Mouse (Mus musculus) urinary bladder, postnatal 14 days (tissue): ENCODE measurements around the gene Nfkb2.
A peak's percentile ranks its signal among the peaks of the same experiment; 100 is the strongest.

Experiments used
- DNase-seq: peaks from one replicate; pipeline ENCODE4 v3.0.0; 2021; ENCODE audit warnings: low spot score

The Nfkb2 gene

DNA sequence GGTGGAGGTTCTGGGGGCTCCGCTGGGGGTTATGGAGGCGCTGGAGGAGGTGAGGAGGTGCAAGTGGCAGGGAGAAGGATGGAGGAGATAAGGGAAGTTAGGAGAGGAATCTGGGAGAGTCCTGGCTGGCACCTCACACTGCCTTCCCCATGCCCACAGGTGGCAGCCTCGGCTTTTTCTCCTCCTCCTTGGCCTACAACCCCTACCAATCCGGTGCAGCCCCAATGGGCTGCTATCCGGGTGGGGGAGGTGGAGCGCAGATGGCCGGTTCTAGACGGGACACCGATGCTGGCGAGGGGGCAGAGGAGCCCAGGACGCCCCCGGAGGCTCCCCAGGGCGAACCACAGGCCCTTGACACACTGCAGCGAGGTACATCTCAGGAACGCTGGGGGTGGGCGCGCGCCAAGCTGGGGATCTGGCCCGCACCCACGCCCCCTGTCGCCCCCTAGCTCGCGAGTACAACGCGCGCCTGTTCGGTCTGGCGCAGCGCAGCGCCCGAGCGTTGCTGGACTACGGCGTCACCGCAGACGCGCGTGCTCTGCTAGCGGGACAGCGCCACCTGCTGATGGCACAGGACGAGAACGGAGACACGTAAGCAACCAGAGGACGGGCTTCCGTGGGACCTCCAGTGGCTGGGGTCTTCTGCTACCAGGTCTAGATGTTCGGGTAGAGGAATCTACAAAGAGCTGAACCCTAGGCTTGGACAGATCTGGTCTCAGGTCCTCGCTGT, 4.8 kb downstream of the Nfkb2 start:
- DNase-seq: peak; percentile 90

DNA sequence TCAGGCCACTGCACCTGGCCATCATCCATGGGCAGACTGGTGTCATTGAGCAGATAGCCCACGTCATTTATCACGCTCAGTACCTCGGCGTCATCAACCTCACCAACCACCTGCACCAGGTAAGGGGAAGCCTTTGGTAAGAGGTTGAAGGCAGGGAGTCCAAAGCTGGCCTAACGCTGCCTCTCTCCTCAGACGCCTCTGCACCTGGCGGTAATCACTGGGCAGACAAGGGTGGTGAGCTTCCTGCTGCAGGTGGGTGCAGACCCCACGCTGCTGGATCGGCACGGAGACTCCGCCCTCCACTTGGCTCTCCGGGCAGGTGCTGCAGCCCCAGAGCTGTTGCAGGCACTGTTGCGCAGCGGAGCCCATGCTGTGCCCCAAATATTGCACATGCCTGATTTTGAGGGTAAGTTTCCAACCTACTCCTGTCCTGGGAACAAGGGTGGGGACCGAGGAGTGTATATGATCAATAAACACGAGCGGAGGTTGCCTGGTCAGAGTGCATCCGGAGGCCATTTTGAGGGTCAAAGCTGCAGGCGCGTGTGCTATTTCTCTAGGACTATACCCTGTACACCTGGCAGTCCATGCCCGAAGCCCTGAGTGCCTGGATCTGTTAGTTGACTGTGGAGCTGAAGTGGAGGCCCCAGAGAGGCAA, 5.7 kb downstream of the Nfkb2 start:
- no peak for DNase-seq

DNA sequence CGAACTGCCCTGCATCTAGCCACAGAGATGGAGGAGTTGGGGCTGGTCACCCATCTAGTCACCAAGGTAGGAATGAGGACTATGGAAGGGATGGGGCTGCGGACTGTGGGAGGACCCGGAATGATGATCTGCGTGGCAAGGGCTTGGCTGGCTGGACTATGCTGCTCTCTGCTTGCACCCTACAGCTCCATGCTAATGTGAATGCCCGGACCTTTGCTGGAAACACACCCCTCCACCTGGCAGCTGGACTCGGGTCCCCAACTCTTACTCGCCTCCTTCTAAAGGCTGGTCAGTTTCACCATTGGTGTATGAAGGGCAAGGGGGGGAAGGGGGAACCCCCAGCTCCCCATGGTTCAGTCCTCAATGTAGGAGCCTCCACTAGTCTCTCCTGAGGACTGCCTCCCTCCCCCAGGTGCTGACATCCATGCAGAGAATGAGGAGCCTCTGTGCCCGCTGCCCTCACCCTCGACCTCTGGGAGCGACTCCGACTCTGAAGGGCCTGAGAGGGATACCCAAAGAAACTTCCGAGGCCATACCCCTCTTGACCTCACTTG, 6.3 kb downstream of the Nfkb2 start:
- DNase-seq: no peak

DNA sequence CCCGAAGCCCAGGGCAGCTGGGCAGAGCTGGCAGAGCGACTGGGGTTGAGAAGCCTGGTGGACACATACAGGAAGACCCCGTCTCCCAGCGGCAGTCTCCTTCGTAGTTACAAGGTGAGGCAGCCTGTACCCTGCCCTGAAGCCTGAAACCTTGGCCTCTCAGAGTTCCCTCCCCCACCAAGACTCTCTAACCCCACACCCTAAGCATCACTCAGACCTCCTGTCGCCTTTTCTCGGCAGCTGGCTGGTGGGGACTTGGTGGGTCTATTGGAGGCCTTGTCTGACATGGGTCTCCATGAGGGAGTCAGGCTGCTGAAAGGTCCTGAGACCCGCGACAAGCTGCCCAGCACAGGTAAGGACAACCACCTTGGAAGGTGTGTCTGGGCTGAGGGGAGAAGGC, 7.2 kb downstream of the Nfkb2 start:
- DNase-seq: no peak

DNA sequence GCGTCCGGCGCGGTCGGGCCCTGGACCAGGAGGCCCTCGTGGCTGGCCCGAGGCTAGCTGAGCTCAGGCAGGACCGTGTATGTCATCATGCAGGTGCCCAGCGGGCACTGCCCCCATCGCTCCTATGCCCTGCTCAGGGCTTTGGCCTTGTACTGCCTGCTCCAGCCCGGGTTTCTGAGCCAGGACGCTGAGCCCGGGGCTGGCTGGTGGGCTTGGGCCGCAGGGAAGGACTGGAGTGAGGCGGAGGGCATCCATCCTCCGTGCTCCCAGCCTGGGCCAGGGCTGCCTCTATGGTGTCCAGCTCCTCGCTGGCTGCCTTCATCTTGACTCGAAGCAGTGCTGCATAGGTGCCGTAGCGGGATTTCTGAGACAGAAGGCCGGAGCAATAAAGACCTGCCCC, 8.4 kb downstream of the Nfkb2 start:
- DNase-seq: no peak

DNA sequence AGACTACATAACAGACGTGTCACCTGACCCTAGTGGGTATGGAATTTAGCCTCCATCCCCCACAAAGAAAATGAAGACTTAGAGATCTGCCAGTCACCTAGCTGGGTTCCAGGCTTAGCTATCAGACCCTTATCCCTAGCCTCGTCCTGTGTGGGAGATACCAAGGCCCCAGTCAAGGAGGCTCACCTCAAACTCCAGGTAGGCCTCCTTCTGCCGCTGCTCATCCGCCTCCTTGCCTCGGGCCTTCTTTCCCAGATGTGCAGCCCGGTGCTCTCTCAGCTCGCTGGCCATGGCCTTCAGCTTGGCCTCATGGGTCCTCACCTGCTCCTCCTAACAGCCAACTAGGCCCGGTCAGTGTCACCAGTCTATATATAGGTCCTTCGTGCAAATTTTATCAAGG, 9.0 kb downstream of the Nfkb2 start:
- DNase-seq: no peak

DNA sequence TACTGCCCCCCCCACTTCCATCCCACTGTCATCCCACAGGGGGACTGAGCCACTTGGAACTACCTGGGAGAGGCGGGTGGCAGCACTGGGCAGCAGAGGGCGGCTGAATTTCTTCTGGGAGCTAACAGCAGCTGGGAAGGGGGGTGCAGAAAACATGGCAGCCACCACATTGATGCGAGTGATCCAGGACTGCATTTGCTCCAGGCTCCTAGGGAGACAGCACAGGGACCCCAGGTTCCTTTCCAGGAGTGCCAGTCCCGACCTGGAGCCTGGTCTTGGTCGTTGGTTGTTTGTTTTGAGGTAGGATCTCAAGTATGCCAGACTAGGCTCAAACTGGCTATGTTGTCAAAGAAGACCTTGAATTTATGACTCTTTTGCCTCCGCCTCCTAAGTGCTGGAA, 9.5 kb downstream of the Nfkb2 start:
- DNase-seq: no peak

DNA sequence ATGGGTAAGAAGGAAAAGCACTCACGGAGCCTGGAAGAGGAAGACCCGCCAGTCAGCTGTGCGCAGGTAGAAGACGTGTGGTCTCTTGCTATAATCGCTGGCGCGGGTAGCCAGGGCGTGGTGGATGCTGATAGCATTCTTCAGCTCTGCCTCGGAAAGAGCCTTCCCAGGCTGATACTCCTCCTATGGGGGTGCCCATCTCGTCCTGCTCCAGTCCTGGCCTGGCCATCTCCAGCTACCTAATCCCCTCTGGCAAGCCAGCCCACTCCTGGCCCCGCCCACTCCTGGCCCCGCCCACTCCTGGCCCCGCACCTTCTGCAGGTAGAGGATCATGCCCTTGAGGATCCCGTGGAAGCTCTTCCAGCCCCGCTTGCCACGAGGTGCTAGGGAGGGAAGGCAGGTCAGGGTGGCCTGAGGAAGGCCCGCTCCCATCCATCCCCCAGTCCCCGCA, 10.1 kb downstream of the Nfkb2 start:
- no peak for DNase-seq

DNA sequence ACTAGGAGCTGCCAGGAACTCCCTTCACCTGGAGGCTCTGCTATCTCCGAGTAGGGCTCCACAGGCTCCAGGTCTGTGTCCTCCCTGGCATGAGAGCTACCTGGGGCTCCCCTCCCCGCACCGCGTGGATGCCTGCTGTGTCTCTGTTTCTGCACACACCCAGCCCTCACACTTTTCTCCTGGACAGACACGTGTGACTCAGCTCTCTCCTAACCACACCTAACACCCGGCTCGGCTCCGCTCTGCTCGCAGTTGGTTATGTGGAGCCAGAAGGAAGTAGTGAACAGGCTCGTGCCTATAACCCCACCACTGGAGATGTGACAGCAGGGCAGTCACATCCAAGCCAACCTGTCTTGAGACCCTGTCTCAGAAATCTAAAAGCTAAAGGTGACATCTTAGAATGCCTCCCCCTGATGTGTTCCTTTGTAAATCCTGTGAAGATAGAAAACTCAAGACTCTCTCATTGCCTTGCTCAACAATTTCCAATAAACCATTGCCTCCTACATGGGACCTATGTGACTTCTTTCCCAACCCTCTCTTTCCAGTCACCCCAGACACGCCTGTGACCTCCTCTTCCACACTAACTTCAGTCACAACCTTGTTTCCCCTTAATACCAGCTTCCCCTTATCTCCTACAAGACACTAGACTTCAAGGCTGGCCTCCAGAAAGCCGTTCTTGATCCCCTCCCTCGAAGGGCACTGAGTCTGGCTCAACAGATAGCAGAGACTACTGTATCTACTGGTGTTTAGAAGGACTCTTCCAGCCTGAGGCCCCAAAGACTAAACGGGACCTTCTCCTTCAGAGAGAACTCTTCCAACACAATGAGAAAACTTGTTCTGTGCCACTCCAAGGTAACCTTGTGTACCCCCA, 11.0 kb downstream of the Nfkb2 start:
- DNase-seq: no peak

DNA sequence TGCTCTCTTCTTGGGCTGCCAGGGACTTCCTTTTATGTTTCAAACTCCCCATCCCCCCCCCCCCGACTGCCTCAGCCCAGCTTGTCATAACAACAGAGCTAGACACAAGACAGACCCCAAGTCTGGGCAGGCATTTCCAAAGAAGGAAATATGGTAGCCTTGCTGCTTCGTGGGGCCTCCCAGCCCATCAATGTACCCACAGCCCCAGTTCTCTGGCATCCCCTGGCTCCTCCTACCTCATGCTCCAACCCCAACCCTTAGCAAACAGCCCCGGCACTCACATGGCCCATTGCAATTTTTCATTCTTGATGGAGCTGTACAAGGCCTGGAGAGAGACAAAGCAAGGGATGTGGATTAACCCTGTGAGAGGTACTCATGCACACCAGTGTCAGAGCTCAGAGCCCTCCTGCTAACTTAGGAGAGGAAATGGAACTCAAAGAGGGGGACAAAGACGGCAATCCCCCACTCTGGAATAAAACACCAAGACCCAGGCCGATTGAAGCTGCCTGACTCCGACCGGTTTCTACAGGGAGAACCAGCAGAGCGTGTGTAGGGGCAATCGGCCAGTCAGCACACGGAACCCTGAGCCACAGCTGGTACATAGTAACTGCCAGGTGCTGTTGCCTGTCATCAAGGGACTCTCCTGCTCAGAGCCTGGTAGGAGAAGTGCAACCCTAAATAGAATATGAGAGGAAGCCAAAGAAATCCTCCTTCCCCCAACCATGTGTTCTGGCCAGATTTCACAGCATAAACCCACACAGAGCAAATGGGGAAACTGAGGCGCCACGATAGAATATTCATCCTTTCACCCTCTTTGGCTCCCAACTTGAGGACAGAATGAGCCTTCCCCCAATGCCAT, 11.9 kb downstream of the Nfkb2 start:
- DNase-seq: no peak

DNA sequence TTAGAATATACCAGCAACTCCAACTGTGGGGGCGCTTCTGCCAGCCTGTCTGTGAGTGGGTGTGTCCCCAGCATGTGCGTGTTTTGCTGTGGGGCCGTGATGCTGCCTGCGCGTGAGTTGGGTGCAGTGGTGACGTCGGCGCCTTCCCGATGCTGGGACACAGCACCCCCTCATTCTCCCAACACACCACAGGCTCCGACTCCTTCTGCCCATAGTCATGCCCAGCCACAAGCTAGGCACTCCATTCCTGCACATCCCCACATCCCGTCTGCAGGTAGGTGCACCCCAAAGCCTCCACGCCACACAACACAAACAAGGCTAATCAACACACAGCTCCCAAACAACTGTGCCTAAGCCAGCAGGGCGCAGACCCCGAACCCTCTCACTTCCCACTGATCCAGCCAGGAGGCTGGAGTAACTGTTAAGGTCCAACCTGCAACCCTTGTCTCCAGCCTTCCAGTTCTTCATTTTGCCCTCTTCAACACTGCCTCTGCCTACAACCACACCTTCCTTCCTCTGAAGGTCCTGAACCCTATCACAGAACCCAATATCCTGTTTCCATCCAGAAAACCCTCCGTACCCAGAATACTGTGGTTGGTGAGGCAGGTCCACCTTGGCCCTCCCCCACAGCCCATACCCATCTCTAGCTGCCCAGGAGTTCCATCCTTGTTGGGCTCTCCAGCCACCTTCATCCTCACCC, 12.9 kb downstream of the Nfkb2 start:
- DNase-seq: no peak

DNA sequence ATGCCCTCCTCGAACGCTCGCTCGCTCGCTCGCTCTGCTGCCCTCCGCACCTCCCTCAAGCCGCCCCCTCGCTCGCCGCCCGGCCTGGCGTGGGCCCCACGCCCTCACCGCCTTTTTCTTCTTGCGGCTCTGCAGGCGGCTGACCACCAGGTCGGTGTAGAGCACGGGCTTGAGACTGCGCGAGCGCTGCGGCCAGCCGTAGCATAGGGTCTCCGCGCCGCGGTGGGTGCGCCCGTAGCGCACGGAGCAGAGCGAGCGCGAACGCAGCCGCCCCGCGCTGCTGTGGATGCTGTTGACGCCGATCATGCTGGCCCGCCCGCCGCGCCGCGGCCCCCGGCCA, 13.4 kb downstream of the Nfkb2 start:
- no peak for DNase-seq

DNA sequence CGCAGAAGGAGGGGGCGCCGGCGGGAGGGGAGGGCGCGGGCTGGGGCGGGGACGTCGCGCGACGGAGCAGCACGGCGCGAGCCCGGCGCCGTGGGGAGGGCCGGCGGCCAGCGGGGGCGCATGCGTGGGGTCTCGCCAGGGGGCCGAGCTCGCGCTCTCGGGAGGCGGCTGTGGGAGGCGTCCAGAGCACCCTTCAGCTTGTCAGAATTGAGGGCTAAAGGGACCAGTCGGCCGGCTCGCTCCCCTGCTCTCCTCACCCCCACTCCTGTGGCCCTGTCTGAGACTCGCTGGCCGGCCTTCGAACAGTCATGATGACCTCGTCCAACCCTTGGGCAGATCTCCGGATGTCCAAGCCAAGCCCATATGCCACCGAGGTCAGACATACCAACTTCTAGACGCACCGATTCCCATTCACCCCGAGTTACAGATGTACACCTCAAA, 13.9 kb downstream of the Nfkb2 start:
- DNase-seq: peak; percentile 49

DNA sequence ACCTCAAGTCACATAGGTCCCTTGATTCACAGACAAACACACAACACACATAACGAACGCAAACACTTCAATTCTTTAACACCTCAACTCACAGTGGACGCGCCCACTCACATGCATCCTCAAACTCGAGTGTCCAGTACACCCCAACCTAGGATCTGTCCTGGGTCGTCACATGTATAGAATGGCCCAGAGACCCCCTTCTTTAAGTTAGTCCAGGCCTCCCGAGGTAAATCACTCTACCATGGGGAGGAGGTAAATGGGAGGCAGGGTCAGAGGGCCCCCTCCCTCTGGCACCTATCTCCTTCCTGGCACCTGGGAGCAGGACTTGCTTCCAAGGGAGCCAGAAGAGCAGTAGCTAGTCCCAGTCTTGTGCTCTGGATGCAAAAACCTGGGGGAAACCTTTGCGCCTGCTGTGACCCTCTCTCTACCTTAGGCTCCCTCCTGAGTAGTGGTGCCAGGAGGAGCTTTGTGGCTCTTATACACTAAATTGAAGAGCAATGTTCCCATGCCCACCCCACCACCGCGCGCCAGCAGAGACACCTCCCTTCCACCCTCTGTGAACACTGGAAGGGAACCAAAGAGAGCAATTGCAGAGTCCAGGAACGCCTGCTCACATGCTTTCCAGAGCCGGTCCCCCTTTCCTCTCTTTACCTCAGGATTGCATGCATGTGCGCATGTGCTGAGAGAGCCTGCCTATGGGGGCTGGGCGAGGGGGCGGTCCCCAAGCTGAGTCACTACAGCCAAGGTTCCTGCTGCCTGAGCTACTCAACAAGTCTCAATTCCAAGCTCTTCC, 14.7 kb downstream of the Nfkb2 start:
- DNase-seq: peak; percentile 84

DNA sequence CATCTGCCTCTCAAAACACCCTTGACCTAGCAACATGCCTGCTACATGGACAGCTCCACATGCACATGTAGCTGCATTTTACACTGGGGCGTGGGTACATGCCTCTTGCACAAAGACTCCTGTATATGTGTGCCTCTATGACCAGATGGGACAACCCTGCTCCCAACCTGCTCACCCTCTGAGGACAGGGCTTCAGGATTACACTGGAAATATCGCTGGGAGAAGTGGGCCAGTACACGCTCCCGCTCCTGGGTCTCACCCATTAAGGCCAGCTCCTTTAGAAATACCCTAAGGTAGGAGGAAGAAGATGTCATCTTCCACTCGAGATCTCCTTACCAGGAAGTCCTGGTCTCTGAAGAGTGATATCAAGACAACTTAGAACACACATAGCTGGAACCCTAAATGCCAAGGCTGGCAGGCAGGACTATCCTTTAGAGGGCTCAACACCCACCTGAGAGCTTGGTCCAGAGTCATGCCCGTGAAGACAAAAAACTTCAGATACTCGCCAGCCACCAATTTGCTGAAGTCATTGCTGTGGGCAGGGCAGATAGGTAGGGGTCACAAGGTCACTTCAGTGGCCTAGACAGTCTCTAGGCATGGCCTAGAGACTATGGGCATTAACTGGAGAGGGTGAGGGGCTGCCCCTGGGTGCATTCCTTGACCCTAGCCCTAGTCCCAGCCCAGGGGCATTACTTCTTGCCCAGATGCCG, 16.1 kb downstream of the Nfkb2 start:
- no peak for DNase-seq

DNA sequence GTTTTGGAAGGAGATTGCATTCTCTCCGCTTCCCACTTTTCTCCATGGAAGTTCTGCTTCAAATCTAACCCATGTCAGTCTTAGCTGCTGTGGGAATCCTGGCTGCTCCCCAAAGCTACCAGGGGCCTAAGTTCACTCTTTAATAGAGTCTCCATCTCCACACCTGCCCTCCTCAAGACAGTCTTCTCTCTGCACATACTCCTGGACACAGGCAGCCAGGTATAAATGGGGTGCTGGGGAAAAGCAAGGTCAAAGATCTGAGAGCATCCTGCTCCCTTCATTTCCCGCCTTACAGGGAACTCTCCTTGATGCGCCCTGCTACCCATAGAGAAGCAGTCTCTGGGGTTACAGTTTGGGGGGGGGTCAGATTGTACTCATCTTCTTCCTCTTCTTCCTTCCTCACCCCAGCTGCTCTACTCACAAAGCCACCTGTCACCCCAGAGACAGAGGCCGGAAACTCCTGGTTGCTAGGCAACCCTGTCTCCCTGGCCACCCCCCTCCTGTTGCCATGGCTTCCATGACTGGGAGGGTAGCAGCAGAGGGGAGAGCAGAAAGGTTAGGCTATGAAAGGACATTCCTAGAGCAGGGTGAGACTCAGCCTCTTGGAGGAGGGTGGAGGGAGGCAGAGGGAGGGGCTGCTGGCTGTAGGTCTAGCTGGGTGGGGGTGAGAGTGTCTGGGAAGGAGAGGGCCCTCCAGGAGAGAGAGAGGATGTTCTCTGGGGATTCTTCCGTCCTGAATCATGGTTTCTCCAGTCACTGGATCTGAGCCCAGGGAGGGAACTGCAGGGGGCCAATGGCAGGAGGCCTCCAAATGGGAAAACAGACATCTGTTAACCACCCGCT, 17.2 kb downstream of the Nfkb2 start:
- no peak for DNase-seq

DNA sequence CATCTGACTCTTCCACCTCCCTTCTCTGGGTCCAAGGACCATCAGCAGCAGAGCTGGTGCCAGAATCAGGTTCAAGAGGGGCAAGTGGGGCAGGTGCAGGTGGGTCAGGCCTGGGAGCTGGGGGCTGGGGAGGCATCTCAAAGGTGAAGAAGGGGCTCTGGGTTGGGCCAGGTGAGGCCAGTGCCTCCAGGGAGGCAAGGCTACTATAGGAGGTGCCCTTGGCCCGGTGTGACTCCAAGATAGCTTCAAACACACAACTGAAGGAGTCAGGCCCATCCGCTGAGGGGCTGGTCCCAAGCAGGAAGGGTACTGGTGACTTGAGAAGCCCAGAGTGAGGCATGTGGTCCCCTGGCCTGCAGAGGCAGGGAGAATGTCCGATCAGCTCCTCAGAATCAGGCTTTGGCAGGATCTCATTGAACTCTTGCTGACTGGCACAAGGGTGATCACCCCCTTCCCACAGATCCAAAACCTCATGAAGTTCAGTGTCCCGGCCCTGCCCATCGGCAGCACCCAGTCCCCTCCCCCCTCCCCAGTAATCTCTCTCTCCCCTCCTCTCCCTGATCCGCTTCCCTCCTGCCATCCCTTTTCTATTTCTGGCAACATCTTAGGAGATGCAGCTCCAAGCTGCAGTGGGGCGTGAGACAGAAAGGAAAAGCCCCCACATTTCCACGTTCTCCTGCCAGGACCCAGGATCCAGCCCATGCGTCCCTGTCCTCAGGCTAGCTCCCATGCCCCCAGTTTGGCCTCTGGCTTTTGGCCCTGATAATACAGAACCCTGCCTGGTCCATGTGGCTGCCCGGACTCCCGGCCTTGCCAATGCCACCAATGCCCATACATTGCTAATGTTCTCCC, 18.2 kb downstream of the Nfkb2 start:
- no peak for DNase-seq
